Mouse (Mus musculus) kidney, embryonic 15.5 days (tissue): ENCODE results near the gene Atf1. TPM values are rescaled to one million over a fixed set of nuclear protein-coding genes. Genes with fewer than 3 reads are reported as not detected.

Experiments used
- ATAC-seq: fragments of 200-750 bp; cut with Nextera tagmentation; replicated peaks from 2 replicates; pipeline ENCODE4 v1.8.0; 2017; ENCODE audit warnings: moderate TSS enrichment; ENCODE audit not compliant: low FRiP score
- H3K27ac ChIP-seq: fragments of 300-500 bp; sonication (generic); 2 replicates; pipeline ENCODE4 v1.5.1; 2015; ENCODE audit warnings: mild to moderate bottlenecking, inconsistent platforms
- H3K27me3 ChIP-seq: fragments of 300-500 bp; sonication (generic); 2 replicates; pipeline ENCODE4 v1.6.1; 2015; ENCODE audit warnings: inconsistent platforms
- H3K36me3 ChIP-seq: fragments of 300-500 bp; sonication (generic); 2 replicates; pipeline ENCODE4 v1.6.1; 2015; ENCODE audit warnings: inconsistent platforms
- H3K4me1 ChIP-seq: fragments of 300-500 bp; sonication (generic); 2 replicates; pipeline ENCODE4 v1.6.1; 2015; ENCODE audit warnings: inconsistent platforms
- H3K4me2 ChIP-seq: fragments of 300-500 bp; sonication (generic); 2 replicates; pipeline ENCODE4 v1.6.1; 2015; ENCODE audit warnings: moderate library complexity, mild to moderate bottlenecking, inconsistent platforms
- H3K4me3 ChIP-seq: fragments of 300-500 bp; sonication (generic); replicated peaks from 2 replicates; pipeline ENCODE4 v1.5.1; 2015; ENCODE audit warnings: mild to moderate bottlenecking, inconsistent platforms
- H3K9ac ChIP-seq: fragments of 300-500 bp; sonication (generic); 2 replicates; pipeline ENCODE4 v1.6.1; 2015; ENCODE audit warnings: mild to moderate bottlenecking, inconsistent platforms
- H3K9me3 ChIP-seq: fragments of 300-500 bp; sonication (generic); replicated peaks from 2 replicates; pipeline ENCODE4 v1.6.1; 2016; ENCODE audit warnings: inconsistent platforms
- WGBS: fragments of 180-500 bp; shearing (Covaris S2); methylation state at CpG from one replicate; pipeline ENCODE4 v1.1.7; 2015; ENCODE audit warnings: mixed read lengths; 5-methylcytosine and 5-hydroxymethylcytosine counted together
- polyA plus RNA-seq: library from polyadenylated mRNA; unstranded; fragments of >200 nt; fragmentation: Nextera tagmentation; extraction: Ambion mirVana; gene quantifications from 2 replicates; pipeline ENCODE4 v1.2.1, GENCODE M21; 2015

Gene Atf1
- polyA plus RNA-seq, 1 experiment from 2014 or later: 49.7 TPM

DNA sequence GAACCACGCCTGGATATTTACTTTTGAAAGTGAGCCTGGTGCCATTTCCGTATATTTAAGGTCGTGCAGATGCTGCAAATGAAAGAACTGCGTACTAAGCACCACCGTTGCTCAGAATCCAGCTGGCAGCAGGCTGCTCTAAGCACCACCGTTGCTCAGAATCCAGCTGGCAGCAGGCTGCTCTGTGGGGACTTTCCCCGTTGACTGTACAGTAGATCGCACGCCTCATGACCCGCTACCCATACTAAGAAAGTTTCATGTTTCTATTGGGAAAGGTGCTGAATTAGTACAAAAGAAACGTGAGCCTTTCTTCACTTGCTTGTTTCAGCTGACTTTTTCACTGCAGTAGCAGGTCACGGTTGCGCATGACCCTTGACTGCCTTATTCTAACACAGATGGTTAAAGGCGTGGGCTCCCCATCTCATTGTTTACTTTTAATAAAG, 38.6 kb upstream of the Atf1 start:
- Histone ChIP-seq H3K9ac (no peak overlapping the region), H3K9me3 (no peaks in the 10 kb centered on the region), H3K27me3 (no peaks in the 10 kb centered on the region), H3K4me2 (no peak overlapping the region), H3K27ac (peak overlapping the region; percentile 54), H3K4me1 (peaks cover 5% of the 10 kb centered on the region; the same call in 1 of the 2 replicates), H3K36me3 (peaks cover 93% of the 10 kb centered on the region), H3K4me3 (no peak overlapping the region)
- 58% methylated on average over 14 of the region's 14 CpGs for WGBS
- ATAC-seq: peak; percentile 62

DNA sequence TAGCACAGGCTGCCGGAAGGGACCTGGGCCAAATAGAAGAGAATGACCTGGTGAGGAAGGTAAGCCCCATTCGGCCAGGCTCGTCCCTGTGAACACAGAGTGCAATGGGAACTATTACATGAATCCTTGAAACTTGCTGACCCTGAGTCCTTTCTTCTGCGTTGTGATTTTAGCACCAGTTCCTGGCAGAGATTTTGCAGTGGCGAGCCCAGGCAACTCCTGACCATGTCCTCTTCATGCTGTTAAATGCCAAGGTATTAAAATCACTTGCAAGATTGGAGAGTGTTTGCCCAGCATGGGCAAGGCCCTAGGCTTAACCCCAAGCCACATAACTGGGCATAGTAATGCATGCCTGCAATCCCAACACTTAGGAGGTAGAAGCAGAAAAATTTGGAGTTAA, 37.5 kb upstream of the Atf1 start:
- no peaks in the 10 kb centered on the region for H3K27me3 ChIP-seq
- ATAC-seq: no peak
- H3K4me3 ChIP-seq: no peak overlapping the region
- H3K9ac ChIP-seq: no peak overlapping the region
- peaks cover 93% of the 10 kb centered on the region for H3K36me3 ChIP-seq
- peaks cover 5% of the 10 kb centered on the region; the same call in 1 of the 2 replicates for H3K4me1 ChIP-seq
- no peaks in the 10 kb centered on the region for H3K9me3 ChIP-seq
- no peak overlapping the region for H3K4me2 ChIP-seq
- 88% methylated on average over 5 of the region's 5 CpGs for WGBS
- no peak overlapping the region for H3K27ac ChIP-seq

DNA sequence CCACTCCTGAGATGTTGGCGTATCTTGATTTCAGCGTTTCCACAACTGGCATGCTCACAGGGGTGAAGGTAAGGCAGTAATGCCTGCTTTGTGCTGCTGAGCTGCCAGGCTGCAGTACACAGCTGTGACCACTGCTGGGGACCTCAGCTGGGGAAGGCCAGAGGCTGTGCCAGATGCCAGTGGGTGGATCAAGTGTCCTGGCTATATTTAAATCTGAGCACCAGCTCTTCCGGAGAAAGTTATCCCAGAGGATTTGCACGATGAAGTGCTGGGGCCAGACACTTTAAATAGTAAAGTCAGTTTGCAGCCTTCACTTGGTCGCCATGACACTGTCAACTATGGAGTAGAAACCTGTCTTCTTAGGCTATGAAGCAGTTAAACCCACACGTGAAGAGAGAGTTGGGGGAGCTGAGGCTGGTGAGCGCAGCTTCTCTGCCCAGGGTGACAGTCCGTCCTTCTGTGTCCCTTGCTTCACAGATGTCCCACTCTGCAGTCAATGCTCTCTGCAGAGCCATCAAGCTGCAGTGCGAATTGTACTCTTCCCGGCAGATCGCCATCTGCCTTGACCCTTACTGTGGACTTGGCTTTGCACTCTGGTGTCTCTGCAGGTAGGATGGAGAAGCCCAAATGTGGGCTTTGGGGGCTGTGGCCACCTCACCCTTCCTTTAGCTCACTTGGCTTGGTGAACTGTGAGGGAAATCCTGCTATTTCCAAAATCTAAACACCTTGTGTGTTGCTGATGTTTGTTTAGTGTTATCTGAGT, 28.5 kb upstream of the Atf1 start:
- Histone ChIP-seq H3K36me3 (peaks cover 85% of the 10 kb centered on the region), H3K9ac (no peak overlapping the region), H3K9me3 (no peaks in the 10 kb centered on the region), H3K4me2 (no peak overlapping the region), H3K27ac (no peak overlapping the region), H3K4me1 (no peaks in the 10 kb centered on the region), H3K27me3 (no peaks in the 10 kb centered on the region), H3K4me3 (no peak overlapping the region)
- no peak for ATAC-seq
- 86% methylated on average over 11 of the region's 11 CpGs for WGBS

DNA sequence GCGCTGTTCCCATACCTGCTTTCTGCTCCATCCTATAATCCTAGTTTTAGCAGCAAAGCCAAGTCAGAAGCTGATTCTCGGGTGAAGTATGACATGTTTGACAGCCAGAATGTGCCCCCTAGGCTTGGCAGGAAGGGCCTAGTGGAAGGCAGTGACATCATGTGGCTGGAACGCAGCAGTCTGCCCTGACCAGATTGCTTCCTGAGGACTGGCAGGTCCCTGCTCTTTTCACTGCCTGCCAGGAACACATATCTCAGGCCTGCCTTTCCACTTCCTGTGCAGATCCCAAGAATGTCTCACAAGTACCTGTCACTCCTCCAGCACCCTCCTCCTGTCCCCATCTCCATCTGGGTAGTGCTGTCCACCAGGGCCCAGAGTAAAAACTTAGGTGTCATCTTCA, 27.8 kb upstream of the Atf1 start:
- no peaks in the 10 kb centered on the region for H3K9me3 ChIP-seq
- ATAC-seq: no peak
- H3K36me3 ChIP-seq: peaks cover 85% of the 10 kb centered on the region
- no peak overlapping the region for H3K27ac ChIP-seq
- H3K4me2 ChIP-seq: no peak overlapping the region
- WGBS: 73% methylated on average over 3 of the region's 3 CpGs
- no peak overlapping the region for H3K9ac ChIP-seq
- H3K4me3 ChIP-seq: no peak overlapping the region
- H3K4me1 ChIP-seq: no peaks in the 10 kb centered on the region
- H3K27me3 ChIP-seq: no peaks in the 10 kb centered on the region

DNA sequence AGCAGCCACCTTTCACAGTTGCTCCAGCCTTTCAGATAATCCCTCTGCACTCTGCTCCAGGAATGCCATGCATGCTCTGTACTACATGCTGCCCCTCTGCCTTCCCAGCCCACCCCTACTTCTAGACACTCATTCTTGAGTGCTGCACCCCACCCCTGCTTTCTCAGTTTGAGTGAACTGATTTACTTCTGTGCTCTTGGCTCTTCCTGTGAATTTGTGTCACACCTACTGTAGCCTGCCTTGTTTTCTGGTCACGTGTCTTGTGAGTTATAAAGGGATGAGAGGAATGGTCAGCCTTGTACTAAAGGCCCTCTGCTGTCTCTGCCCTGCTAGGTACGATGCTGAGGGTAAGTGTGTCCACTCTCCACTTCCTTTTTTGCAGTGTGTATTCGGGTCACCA, 25.8 kb upstream of the Atf1 start:
- no peak overlapping the region for H3K4me3 ChIP-seq
- no peaks in the 10 kb centered on the region for H3K27me3 ChIP-seq
- no peak overlapping the region for H3K27ac ChIP-seq
- ATAC-seq: no peak
- H3K4me1 ChIP-seq: no peaks in the 10 kb centered on the region
- H3K9me3 ChIP-seq: no peaks in the 10 kb centered on the region
- 85% methylated on average over 3 of the region's 3 CpGs for WGBS
- H3K36me3 ChIP-seq: peaks cover 85% of the 10 kb centered on the region
- H3K4me2 ChIP-seq: no peak overlapping the region
- no peak overlapping the region for H3K9ac ChIP-seq

DNA sequence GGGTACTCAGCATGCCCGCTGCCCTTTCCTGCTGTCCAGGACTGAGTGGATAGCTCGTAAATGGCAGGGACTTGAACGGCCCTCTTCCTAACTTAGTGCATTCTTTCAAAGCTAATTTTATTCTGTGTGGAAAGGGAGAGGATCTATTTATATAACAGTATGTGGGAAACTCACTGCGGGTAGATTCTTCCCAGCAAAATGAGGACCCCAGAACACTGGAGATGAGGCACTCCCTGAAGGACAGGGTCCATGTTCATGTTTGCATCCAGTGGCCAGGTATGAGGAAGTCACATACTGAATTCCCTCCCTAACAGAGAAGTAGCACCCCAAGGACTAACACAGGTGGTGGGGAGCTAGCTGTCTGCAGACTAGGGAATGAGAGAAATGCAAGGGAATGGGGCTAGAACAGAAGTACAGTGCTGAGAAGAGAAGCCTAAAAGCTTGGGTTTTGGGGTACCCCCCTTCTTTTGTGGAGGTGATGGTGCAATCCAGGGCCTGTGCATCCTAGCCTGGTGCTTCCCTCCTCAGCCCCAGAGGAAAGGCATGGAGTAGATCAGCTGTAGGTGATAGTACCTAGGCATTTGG, 25.1 kb upstream of the Atf1 start:
- Histone ChIP-seq H3K4me3 (no peak overlapping the region), H3K36me3 (peaks cover 85% of the 10 kb centered on the region), H3K9me3 (no peaks in the 10 kb centered on the region), H3K4me2 (no peak overlapping the region), H3K4me1 (no peaks in the 10 kb centered on the region), H3K27me3 (no peaks in the 10 kb centered on the region), H3K9ac (no peak overlapping the region), H3K27ac (no peak overlapping the region)
- WGBS: 88% methylated on average over 4 of the region's 4 CpGs
- ATAC-seq: no peak

DNA sequence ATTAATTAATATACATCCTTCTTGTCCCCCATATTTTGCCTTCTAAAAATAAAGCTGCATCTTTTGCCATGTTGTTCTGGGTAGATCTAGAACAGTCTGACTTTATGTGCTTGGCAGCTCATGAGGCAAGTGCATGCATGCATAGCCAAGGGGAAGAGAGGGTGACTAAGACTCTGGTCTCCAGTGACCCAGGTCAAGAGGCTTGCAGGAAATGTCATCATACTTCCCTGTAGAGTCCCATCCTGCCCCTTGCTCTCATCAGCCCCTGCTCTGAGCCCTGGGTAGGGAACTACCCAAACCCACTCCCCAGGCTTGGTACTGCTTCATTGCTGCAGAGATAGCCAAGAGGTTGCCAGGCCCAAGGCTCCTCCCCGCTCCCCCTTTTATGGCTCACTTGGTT, 23.0 kb upstream of the Atf1 start:
- H3K27me3 ChIP-seq: no peaks in the 10 kb centered on the region
- H3K4me3 ChIP-seq: no peak overlapping the region
- no peak overlapping the region for H3K4me2 ChIP-seq
- H3K36me3 ChIP-seq: peaks cover 86% of the 10 kb centered on the region
- H3K4me1 ChIP-seq: no peaks in the 10 kb centered on the region
- ATAC-seq: no peak
- no peak overlapping the region for H3K9ac ChIP-seq
- no peaks in the 10 kb centered on the region for H3K9me3 ChIP-seq
- 79% methylated on average over 1 of the region's 1 CpGs for WGBS
- no peak overlapping the region for H3K27ac ChIP-seq

DNA sequence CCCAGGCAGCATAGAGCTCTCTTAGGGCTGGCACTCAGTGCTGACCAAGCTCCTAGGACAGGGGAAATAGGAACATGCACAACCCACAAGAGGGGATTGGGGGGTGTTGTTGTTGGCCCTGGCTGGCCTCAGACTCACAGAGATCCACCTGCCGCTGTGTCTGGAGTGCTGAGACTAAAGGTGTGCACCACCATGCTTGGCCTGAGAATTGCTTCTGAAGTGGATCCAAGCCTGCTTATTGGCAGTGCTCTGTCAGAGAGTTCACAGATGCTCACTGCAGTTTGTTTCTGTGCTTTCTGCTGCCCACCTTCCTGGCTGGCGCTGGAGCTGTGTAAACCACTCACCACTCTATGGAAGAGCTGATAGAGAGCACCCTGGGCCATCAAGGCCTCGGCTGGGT, 17.6 kb upstream of the Atf1 start:
- no peak for ATAC-seq
- Histone ChIP-seq H3K4me3 (no peak overlapping the region), H3K9me3 (no peaks in the 10 kb centered on the region), H3K27me3 (no peaks in the 10 kb centered on the region), H3K27ac (no peak overlapping the region), H3K4me1 (no peaks in the 10 kb centered on the region), H3K36me3 (peaks cover 98% of the 10 kb centered on the region), H3K4me2 (no peak overlapping the region), H3K9ac (no peak overlapping the region)
- WGBS: 96% methylated on average over 3 of the region's 3 CpGs

DNA sequence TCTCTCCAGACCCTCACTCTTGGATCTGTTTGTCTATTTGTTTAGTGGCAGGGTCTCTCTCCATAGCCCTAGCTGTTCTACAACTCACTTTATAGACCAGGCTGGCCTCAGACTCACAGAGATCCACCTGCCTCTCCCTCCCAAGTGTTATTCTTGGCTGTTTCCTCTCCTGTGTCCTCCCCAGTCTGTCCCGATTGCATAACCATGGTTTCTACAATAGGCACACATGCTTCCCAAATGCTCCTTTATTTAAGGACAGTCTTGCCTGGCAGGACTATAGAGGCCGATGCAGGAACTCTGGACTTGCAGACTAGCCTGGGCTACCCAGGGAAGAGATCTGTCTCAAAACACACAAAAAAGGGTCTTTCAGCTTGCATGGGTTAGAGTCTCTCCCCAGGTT, 14.3 kb upstream of the Atf1 start:
- Histone ChIP-seq H3K4me2 (no peak overlapping the region), H3K4me1 (no peaks in the 10 kb centered on the region), H3K27ac (no peak overlapping the region), H3K9ac (no peak overlapping the region), H3K27me3 (no peaks in the 10 kb centered on the region), H3K4me3 (no peak overlapping the region), H3K36me3 (peaks cover 90% of the 10 kb centered on the region), H3K9me3 (no peaks in the 10 kb centered on the region)
- 90% methylated on average over 2 of the region's 2 CpGs for WGBS
- ATAC-seq: no peak

DNA sequence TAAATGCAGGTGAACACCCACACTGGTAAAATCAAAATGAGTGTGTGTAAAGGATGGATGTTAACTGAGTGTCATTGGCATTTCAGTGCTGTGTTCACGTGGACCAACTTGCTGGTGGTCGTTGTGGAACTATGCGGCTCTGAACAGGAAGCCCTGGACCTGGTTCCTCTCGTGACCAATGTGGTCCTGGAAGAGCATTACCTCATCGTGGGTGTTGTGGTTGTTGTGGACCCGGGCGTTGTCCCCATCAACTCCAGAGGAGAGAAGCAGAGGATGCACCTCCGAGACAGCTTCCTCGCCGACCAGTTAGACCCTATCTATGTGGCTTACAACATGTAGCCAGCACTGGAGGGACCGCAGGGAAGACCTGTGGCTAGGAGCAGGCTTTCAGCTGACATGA, 12.5 kb upstream of the Atf1 start:
- no peak overlapping the region for H3K4me3 ChIP-seq
- H3K36me3 ChIP-seq: peaks cover 74% of the 10 kb centered on the region
- H3K4me2 ChIP-seq: no peak overlapping the region
- no peak overlapping the region for H3K27ac ChIP-seq
- no peak for ATAC-seq
- H3K4me1 ChIP-seq: no peaks in the 10 kb centered on the region
- no peak overlapping the region for H3K9ac ChIP-seq
- 91% methylated on average over 11 of the region's 11 CpGs for WGBS
- H3K9me3 ChIP-seq: no peaks in the 10 kb centered on the region
- no peaks in the 10 kb centered on the region for H3K27me3 ChIP-seq

DNA sequence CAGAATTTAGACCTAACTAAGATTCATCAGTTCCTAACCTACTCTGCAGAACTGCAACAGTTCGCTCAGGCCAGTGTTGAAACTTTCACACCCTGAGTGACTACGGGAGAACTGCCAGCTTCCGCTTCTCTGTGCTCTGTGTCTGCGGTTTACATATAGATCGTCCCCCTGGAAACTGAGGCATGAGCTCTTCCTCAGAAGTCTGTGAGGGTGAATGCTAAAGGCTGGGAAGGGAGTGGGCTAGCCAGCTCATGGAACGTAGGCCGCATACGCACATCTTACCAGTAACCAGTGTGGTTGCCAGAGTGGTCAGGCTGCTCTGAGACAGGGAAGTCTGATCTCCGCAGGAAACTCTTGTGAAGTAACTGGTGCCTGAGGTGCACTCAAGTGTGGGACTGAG, 11.4 kb upstream of the Atf1 start:
- no peak overlapping the region for H3K4me2 ChIP-seq
- no peaks in the 10 kb centered on the region for H3K4me1 ChIP-seq
- ATAC-seq: no peak
- no peak overlapping the region for H3K27ac ChIP-seq
- H3K9ac ChIP-seq: no peak overlapping the region
- H3K4me3 ChIP-seq: no peak overlapping the region
- H3K36me3 ChIP-seq: peaks cover 64% of the 10 kb centered on the region
- H3K9me3 ChIP-seq: no peaks in the 10 kb centered on the region
- no peaks in the 10 kb centered on the region for H3K27me3 ChIP-seq
- 95% methylated on average over 9 of the region's 9 CpGs for WGBS

DNA sequence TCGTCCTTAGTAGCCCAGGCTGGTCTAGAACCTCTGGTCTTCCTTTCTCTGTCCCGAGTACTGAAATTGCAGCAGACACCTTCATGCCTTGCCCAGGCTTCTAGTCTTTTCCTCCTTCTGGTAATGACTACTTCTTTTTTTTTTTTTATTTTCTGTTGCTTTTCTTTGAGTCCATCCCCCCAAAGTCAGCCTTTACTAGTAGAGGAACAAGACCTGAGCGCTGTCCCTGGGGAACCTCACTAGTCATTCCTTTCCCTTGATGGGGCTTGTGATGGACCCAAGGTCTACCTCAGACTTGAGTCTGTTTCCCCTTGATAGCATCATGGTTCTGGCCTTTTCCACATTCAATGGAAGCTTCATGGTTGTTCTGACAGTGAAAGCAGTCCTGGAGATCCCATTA, 9.6 kb upstream of the Atf1 start:
- WGBS: 95% methylated on average over 3 of the region's 3 CpGs
- no peak overlapping the region for H3K4me2 ChIP-seq
- no peak for ATAC-seq
- H3K27me3 ChIP-seq: no peaks in the 10 kb centered on the region
- H3K9ac ChIP-seq: no peak overlapping the region
- H3K4me3 ChIP-seq: no peak overlapping the region
- 0 out of 2 replicates have a peak, but pooled peaks cover 9% of the 10 kb centered on the region for H3K9me3 ChIP-seq
- H3K4me1 ChIP-seq: no peaks in the 10 kb centered on the region
- H3K27ac ChIP-seq: no peak overlapping the region
- peaks cover 45% of the 10 kb centered on the region for H3K36me3 ChIP-seq
